Mouse (Mus musculus): Measurements from ENCODE around the gene Mapkapk3.

The Mapkapk3 gene

GRCm38 (mm10) chr9:107289211-107290076, at the start of gene Mapkapk3:
TSS of gene Mapkapk3 (minus strand) at chr9:107289877.
- DNase-seq (ENCODE audit: low spot score): peak; percentile 37

GRCm38 (mm10) chr9:107338172-107338883, 48.7 kb upstream of the Mapkapk3 start, which contains the start of gene Hemk1:
TSS of gene Hemk1 (minus strand) at chr9:107338350.
- DNase-seq (ENCODE audit: low spot score): peak; percentile 44

- no peak for DNase-seq (ENCODE audit: low spot score)
These were observed 46.7 kb upstream of the Mapkapk3 start for GRCm38 (mm10) chr9:107336386-107336785.

- peak; percentile 66 for DNase-seq (ENCODE audit: low spot score)
These were observed 46.2 kb upstream of the Mapkapk3 start for GRCm38 (mm10) chr9:107335909-107336308.

DNA sequence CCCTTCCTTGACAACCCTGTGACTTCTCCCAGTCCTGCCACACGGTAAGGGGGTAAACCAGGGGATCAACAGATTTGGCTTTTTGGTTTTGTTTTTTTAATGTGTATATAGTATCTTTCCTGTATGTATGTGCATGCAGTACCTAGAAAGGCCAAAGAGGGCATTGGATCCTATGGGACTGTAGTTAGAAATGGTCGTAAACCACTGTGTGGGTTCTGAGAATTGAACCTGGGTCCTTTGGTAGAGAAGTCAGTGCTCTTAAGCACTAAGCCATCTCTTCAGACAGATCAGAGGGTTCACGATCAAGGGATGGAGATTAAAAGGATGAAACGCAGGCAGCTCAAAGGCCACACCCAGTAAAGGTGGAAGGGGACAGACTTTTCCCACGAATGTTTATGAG, 45.4 kb upstream of the Mapkapk3 start:
- DNase-seq (ENCODE audit: low spot score): no peak

GRCm38 (mm10) chr9:107334356-107334755, 44.7 kb upstream of the Mapkapk3 start:
- no peak for DNase-seq (ENCODE audit: low spot score)

DNA sequence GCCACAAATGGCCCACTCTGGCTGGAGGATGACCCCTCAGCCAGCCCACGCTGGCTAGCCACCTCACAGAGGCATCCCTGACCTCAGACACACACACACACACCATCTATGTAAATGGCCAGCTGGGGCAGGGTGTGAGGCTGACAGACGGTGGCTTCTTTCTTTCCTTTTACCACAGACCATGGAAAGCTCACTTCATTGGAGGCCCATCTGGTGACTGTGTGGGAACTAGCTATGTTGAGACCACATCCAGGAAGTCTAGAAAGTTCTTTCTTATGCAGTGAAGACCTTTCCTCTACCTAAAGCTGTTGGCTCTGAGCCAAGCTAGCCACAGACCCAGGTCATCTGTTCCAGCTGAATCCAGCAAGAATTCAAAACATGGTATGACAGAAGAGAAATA, 44.0 kb upstream of the Mapkapk3 start:
- DNase-seq (ENCODE audit: low spot score): no peak

- DNase-seq (ENCODE audit: low spot score): no peak
These were observed 41.1 kb upstream of the Mapkapk3 start for GRCm38 (mm10) chr9:107330791-107331190.

- DNase-seq (ENCODE audit: low spot score): no peak
These were observed 38.4 kb upstream of the Mapkapk3 start for GRCm38 (mm10) chr9:107327879-107328620.

GRCm38 (mm10) chr9:107325904-107326303, 36.2 kb upstream of the Mapkapk3 start:
- DNase-seq (ENCODE audit: low spot score): no peak

- DNase-seq (ENCODE audit: low spot score): no peak
These were observed 35.3 kb upstream of the Mapkapk3 start for GRCm38 (mm10) chr9:107324799-107325561.

DNA sequence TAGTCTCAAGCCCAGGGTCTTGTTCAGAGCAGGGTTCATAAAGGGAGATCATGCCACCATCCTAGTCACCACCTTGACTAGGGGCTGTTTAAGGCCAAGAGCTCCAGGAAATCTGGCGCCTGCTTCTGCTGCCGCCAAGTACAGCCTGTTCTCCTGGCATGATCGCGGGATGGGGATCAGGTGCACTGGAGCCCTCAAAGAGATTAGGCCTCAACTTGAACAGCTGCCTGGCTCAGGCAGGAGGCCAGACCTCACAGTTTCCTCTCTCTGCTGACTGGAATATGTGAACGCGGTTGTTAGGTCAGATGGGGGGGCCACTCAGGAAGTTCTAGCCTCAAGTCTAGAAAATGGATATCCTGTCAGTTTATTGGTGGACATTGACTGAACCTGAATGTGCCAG, 33.9 kb upstream of the Mapkapk3 start:
- DNase-seq (ENCODE audit: low spot score): no peak

DNA sequence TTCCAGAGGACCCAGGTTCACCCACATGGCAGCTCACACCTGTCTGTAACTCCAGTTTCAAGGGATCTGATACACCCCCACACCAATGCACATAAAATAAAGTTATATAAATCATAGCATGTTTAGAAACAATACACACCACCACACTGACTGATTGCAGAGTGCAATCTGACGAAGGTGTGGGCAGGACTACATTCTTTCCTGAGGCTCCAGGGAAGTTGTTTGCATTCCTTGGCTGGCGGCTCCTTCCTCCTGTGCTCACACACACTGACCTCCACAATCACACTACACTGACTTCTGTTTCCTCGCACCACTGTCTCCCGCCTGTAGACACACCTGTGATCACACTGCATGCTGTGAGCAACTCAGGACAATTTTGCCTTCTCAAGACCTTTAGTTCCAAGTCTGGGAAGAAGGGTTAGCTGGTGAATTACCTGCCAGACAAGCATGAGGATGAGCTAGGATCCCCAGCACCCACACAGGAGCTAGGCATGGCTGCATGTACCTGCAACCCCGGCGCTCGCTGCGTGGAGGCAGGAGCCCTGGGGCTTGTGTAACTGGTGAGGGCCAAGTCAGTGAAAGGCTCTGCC, 32.9 kb upstream of the Mapkapk3 start:
- DNase-seq (ENCODE audit: low spot score): no peak

- DNase-seq (ENCODE audit: low spot score): no peak
These were observed 26.1 kb upstream of the Mapkapk3 start for GRCm38 (mm10) chr9:107315791-107316190.

- no peak for DNase-seq (ENCODE audit: low spot score)
These were observed 24.2 kb upstream of the Mapkapk3 start for GRCm38 (mm10) chr9:107313926-107314325.

DNA sequence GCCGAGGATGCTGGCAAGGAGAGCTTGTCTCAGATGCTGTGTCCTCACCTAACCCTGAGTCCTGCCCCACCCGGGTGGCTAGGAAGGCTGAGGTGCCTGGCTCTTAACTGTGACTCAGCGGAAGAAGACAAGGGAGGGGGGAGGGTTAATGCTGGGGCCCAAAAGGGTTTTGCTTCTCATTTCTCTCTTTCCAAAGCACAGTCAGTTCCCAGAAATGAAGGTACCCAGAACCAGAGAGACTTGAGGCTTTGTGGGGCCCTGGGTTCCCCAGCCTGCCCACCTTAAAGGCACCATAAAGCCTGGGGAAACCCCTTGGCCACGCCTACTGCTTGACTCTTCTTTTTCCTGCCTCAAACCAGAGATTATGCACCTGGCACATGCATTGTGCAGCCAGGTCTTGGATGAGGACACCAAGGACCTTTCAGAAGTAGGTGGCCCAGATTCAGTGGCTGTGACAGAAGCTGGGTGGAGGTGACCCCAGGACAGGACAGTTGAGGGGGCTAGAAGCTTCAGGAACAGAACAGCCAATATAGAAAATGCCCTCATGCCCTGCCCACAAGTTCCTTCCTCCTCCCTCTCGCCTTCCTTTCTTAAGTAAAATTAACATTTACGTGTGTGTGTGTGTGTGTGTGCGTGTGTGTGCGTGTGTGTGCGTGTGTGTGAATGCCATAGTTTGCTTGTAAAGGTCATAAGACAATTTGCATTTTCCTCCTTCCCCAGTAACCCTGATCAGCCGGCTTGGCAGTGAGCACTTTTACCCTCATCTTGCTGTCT, 23.3 kb upstream of the Mapkapk3 start:
- DNase-seq (ENCODE audit: low spot score): peak; percentile 26

DNA sequence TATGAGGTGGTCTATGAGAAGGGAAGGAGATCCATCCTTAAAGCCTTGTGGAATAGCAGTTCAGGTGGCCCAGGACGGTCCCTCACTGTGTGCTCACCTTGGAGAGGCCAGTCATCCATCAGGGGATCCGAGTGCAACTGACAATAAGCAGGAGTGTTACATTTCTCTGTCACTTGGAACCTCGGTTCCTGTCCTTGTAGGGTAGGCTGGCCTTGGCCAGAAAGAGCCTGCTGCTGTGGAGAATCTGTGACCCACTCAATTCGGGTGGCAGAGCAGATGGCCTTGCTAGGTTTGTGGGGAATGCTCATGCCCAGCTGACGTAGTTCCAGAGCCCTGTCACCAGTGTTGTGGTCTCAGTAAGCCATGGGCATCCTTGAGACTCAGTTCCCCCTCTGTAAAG, 19.9 kb upstream of the Mapkapk3 start:
- no peak for DNase-seq (ENCODE audit: low spot score)

DNA sequence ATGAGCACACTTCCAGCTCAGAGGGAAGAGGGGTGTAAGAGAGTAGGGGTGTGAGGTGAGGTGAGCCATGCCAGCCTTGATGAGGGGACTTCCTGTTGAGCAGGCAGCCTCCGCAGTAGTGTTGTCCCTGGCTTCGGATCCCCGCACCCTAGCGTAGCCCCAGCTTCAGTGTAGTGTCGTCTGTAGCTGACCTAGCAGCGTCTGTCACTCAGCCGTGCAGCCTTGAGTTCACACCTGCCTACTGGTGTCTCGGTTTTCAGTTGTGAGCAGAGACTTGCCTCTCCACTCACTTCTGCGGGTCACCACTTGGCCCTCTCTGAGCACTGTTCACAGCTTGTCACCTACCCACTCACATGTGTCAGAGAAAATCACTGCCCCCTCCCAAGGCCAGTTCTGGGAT, 19.5 kb upstream of the Mapkapk3 start:
- no peak for DNase-seq (ENCODE audit: low spot score)

DNA sequence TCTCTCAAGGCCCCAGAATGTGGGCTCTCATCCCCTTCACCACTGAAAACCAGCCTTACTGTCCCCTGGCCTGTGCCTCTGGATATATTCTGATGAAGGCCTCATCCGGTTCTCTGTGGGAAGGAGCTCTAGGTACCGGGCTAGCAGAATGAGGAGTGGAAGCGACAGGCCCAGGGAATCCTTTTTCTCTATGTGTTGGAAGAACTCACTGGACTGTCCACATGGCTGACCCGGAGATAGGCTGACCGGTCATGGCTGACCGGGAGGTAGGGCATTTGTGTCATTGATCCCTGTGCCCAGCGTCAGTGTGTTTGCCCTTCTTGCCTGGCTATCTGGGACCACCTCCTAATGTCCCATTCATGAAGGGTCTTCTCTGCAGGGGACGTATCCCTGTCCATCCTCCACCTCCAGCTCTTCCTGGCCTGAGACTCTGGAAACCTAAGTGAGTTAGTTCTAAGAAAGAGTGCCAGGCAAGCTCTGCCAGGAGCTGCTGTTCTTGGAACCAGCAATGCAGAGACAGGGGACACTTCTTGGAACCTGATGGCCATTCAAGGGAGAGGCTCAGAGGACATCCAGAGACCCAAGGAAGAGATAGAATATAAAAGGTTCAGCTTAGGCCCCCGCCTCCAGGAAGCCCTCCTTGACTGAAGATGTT, 18.8 kb upstream of the Mapkapk3 start:
- DNase-seq (ENCODE audit: low spot score): no peak

GRCm38 (mm10) chr9:107307886-107308285, 18.2 kb upstream of the Mapkapk3 start:
- no peak for DNase-seq (ENCODE audit: low spot score)

Data from spleen, adult 12 weeks (tissue).